Mouse (Mus musculus): ENCODE measurements at regions not wholly inside any gene's neighbourhood (a gene's known extent, or its start where the extent isn't known, plus 50 kb on each side); places are given as distances from the start of the nearest gene placed in this dataset.

DNA sequence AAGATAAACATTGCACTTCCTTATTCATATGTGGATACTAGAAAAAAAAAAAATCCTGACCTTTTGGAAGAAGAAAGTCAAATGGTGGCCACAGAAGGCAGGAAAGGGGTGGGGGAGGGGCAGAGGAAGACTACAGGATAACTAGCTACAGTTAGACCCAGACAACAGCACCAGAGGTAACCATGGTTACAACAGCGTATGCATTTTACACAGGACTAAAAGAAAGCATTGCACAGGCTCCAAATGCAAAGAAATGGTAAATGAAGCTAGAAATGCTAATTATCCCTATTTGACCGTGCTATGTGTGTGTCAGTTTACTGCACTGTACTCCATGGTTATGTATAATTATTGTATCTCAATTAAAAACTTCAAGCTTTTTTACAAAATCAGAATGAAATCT is 158.4 kb downstream of the Cartpt start:
- Histone ChIP-seq H3K4me1 (ENCODE audit: control insufficient read depth in 2 of 2, insufficient read depth in 2 of 2, low read length in 2 of 2) (peaks cover 7 to 12% of the 10 kb centered on the region in 2 experiments), H3K9ac (ENCODE audit: low read length) (no peak overlapping the region), H3K27ac (replicated peaks in 1 of 2; ENCODE audit: control insufficient read depth in 1 of 2, insufficient read depth in 1 of 2, low read depth in 2 of 2, low read length in 2 of 2) (no peak overlapping the region), H3K9me3 (ENCODE audit: control insufficient read depth, low read length) (0 out of 2 replicates have a peak, but pooled peaks cover 6% of the 10 kb centered on the region), H3K4me3 (ENCODE audit: control insufficient read depth in 1 of 2, insufficient read depth in 1 of 2, low read depth in 1 of 2, low read length in 2 of 2) (no peak overlapping the region), H3K36me3 (ENCODE audit: control insufficient read depth, insufficient read depth, low read length) (no peaks in the 10 kb centered on the region), H3K4me2 (ENCODE audit: low read length) (no peak overlapping the region), H3K27me3 (ENCODE audit: control insufficient read depth, insufficient read depth, low read length) (no peaks in the 10 kb centered on the region)
- ATAC-seq (ENCODE audit: insufficient number of reproducible peaks, insufficient read depth, low FRiP score, low read depth), result no peak
- 86% methylated on average over 2 of the region's 2 CpGs for WGBS

DNA sequence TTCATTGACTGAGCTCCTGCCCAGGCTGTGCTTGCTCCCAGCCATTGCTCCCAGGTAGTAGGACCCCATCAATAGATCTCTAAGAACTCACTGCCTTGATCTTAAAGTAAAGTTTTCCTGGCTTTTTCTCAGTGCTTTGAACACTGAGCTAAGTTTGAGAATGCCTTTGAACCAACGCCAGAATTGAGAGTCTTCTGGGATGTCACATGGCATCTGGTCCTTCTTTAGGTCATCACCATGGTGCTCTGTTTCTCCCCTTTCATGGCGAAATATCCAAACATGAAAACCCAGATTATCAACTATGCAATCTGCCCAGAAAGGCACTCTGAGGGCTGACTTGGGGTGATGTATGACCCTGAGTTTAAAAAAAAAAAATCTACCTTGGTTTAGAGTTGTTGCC is 158.9 kb downstream of the Cartpt start:
- Histone ChIP-seq H3K4me1 (ENCODE audit: control insufficient read depth in 2 of 2, insufficient read depth in 2 of 2, low read length in 2 of 2) (peaks cover 7 to 12% of the 10 kb centered on the region in 2 experiments), H3K27me3 (ENCODE audit: control insufficient read depth, insufficient read depth, low read length) (no peaks in the 10 kb centered on the region), H3K27ac (replicated peaks in 1 of 2; ENCODE audit: control insufficient read depth in 1 of 2, insufficient read depth in 1 of 2, low read depth in 2 of 2, low read length in 2 of 2) (no peak overlapping the region), H3K4me3 (ENCODE audit: control insufficient read depth in 1 of 2, insufficient read depth in 1 of 2, low read depth in 1 of 2, low read length in 2 of 2) (no peak overlapping the region), H3K9ac (ENCODE audit: low read length) (no peak overlapping the region), H3K4me2 (ENCODE audit: low read length) (no peak overlapping the region), H3K9me3 (ENCODE audit: control insufficient read depth, low read length) (0 out of 2 replicates have a peak, but pooled peaks cover 6% of the 10 kb centered on the region), H3K36me3 (ENCODE audit: control insufficient read depth, insufficient read depth, low read length) (no peaks in the 10 kb centered on the region)
- WGBS, result 73% methylated on average over 2 of the region's 2 CpGs
- no peak for ATAC-seq (ENCODE audit: insufficient number of reproducible peaks, insufficient read depth, low FRiP score, low read depth)

DNA sequence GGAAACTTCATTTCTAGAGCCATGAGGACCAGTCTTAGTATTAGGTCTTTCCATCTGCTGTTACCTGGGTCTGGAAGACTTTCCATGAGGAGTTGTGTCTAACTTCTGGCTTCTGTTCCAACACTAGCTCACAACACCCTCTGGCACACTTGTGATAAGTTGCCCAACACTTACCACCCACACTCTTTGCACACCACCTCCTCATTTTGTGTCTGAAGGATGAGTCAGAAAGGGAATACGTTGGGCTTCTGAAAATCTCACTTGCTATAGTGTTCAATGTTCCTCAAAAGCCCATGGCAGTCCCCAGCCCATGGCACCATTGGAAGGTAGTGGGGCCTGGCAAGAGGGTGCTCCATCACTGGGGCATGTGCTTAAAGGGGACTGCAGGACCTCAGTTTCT is 161.5 kb downstream of the Cartpt start:
- Histone ChIP-seq H3K27ac (replicated peaks in 1 of 2; ENCODE audit: control insufficient read depth in 1 of 2, insufficient read depth in 1 of 2, low read depth in 2 of 2, low read length in 2 of 2) (no peak overlapping the region), H3K4me1 (ENCODE audit: control insufficient read depth in 2 of 2, insufficient read depth in 2 of 2, low read length in 2 of 2) (peaks cover under 1 to 5% of the 10 kb centered on the region in 2 experiments; a peak in 2 of 4 replicates), H3K27me3 (ENCODE audit: control insufficient read depth, insufficient read depth, low read length) (no peaks in the 10 kb centered on the region), H3K4me2 (ENCODE audit: low read length) (no peak overlapping the region), H3K36me3 (ENCODE audit: control insufficient read depth, insufficient read depth, low read length) (no peaks in the 10 kb centered on the region), H3K9ac (ENCODE audit: low read length) (no peak overlapping the region), H3K9me3 (ENCODE audit: control insufficient read depth, low read length) (0 out of 2 replicates have a peak, but pooled peaks cover 6% of the 10 kb centered on the region), H3K4me3 (ENCODE audit: control insufficient read depth in 1 of 2, insufficient read depth in 1 of 2, low read depth in 1 of 2, low read length in 2 of 2) (no peak overlapping the region)
- WGBS, result 70% methylated on average over 1 of the region's 1 CpGs
- ATAC-seq (ENCODE audit: insufficient number of reproducible peaks, insufficient read depth, low FRiP score, low read depth), result no peak

DNA sequence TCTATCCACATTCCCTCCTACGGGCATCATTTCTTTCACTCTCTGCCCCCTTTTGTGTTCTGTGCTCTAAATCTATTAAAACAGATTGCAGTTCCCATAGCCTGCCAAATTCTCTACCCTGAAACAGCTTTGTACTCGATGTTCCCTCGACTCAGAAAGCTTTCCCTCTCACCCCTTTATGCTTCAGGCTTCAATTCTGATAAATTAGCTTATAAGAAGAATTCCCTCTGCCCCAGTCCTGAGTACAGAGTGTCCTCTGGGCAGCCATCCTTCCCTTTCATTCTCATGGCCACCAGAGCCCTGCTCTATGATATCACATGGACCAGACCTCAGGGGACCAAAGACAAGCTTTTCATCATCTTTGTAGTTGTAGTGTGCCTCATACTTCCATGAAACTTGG is 163.6 kb downstream of the Cartpt start:
- H3K9me3 ChIP-seq (ENCODE audit: control insufficient read depth, low read length), result 0 out of 2 replicates have a peak, but pooled peaks cover 6% of the 10 kb centered on the region
- ATAC-seq (ENCODE audit: insufficient number of reproducible peaks, insufficient read depth, low FRiP score, low read depth), result no peak
- H3K4me2 ChIP-seq (ENCODE audit: low read length), result no peak overlapping the region
- H3K4me3 ChIP-seq (ENCODE audit: control insufficient read depth in 1 of 2, insufficient read depth in 1 of 2, low read depth in 1 of 2, low read length in 2 of 2), result no peak overlapping the region
- H3K4me1 ChIP-seq (ENCODE audit: control insufficient read depth in 2 of 2, insufficient read depth in 2 of 2, low read length in 2 of 2), result no peaks in the 10 kb centered on the region
- H3K9ac ChIP-seq (ENCODE audit: low read length), result no peak overlapping the region
- no peaks in the 10 kb centered on the region for H3K36me3 ChIP-seq (ENCODE audit: control insufficient read depth, insufficient read depth, low read length)
- H3K27me3 ChIP-seq (ENCODE audit: control insufficient read depth, insufficient read depth, low read length), result no peaks in the 10 kb centered on the region
- 62% methylated on average over 3 of the region's 3 CpGs for WGBS
- no peak overlapping the region for H3K27ac ChIP-seq (replicated peaks in 1 of 2; ENCODE audit: control insufficient read depth in 1 of 2, insufficient read depth in 1 of 2, low read depth in 2 of 2, low read length in 2 of 2)

DNA sequence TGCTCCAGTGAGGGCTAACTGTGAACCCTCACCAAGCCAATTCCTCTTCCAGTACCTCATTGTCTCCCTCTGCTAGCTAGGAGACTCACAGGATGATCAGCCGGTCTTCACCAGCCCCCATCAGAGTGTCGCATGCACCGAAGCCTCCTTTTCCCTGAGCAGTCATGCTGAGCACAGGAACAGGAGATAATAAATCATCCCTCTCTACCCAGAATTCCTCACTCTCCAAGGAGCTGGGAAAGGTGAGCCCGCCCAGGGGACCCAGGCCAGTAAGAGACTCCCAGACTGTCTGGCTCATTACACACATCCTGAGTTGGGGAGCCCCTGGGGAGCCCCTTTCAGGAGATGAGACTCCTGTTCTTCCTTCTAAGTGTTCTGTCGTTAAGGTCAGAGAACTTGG is 171.7 kb downstream of the Cartpt start:
- 57% methylated on average over 5 of the region's 5 CpGs for WGBS
- ATAC-seq (ENCODE audit: insufficient number of reproducible peaks, insufficient read depth, low FRiP score, low read depth), result no peak

DNA sequence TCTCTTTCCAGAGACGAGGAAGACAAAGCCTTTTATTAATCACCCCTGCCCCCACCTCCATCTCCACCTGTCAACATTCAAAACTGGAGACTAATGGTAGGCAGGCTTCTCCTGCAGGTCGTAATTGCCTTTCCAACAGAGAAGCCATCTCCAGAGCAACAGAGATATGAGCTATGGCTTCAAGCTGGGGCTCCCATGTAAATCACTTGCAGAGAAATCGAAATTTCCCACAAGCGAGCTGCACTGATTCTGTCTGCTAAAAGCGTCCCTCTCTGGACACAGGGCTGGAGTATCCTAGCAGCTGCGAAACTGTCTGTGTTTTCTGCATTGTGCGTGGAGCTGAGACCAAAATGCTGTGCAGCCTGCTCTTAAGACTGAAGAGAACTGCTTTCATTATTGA is 176.6 kb downstream of the Cartpt start:
- H3K4me3 ChIP-seq (ENCODE audit: control insufficient read depth in 1 of 2, insufficient read depth in 1 of 2, low read depth in 1 of 2, low read length in 2 of 2), result no peak overlapping the region
- H3K27ac ChIP-seq (replicated peaks in 1 of 2; ENCODE audit: control insufficient read depth in 1 of 2, insufficient read depth in 1 of 2, low read depth in 2 of 2, low read length in 2 of 2), result no peak overlapping the region
- no peaks in the 10 kb centered on the region for H3K9me3 ChIP-seq (ENCODE audit: control insufficient read depth, low read length)
- H3K27me3 ChIP-seq (ENCODE audit: control insufficient read depth, insufficient read depth, low read length), result no peaks in the 10 kb centered on the region
- ATAC-seq (ENCODE audit: insufficient number of reproducible peaks, insufficient read depth, low FRiP score, low read depth), result no peak
- H3K9ac ChIP-seq (ENCODE audit: low read length), result no peak overlapping the region
- peaks cover 6% of the 10 kb centered on the region in 2 experiments; a peak in 3 of 4 replicates for H3K4me1 ChIP-seq (ENCODE audit: control insufficient read depth in 2 of 2, insufficient read depth in 2 of 2, low read length in 2 of 2)
- 0 out of 2 replicates have a peak overlapping the region, but pooled peaks have one; percentile 3 for H3K4me2 ChIP-seq (ENCODE audit: low read length)
- H3K36me3 ChIP-seq (ENCODE audit: control insufficient read depth, insufficient read depth, low read length), result no peaks in the 10 kb centered on the region
- WGBS, result 35% methylated on average over 7 of the region's 7 CpGs

More for the DNA sequence above, 171.7 kb downstream of the Cartpt start:
- no peak overlapping the region for H3K4me2 ChIP-seq (ENCODE audit: low read length)
- peaks cover 3 to 6% of the 10 kb centered on the region in 2 experiments; a peak in 3 of 4 replicates for H3K4me1 ChIP-seq (ENCODE audit: control insufficient read depth in 2 of 2, insufficient read depth in 2 of 2, low read length in 2 of 2)
- no peaks in the 10 kb centered on the region for H3K36me3 ChIP-seq (ENCODE audit: control insufficient read depth, insufficient read depth, low read length)
- no peak overlapping the region for H3K27ac ChIP-seq (replicated peaks in 1 of 2; ENCODE audit: control insufficient read depth in 1 of 2, insufficient read depth in 1 of 2, low read depth in 2 of 2, low read length in 2 of 2)
- H3K27me3 ChIP-seq (ENCODE audit: control insufficient read depth, insufficient read depth, low read length), result no peaks in the 10 kb centered on the region
- no peak overlapping the region for H3K9ac ChIP-seq (ENCODE audit: low read length)
- H3K4me3 ChIP-seq (ENCODE audit: control insufficient read depth in 1 of 2, insufficient read depth in 1 of 2, low read depth in 1 of 2, low read length in 2 of 2), result no peak overlapping the region
- no peaks in the 10 kb centered on the region for H3K9me3 ChIP-seq (ENCODE audit: control insufficient read depth, low read length)

DNA sequence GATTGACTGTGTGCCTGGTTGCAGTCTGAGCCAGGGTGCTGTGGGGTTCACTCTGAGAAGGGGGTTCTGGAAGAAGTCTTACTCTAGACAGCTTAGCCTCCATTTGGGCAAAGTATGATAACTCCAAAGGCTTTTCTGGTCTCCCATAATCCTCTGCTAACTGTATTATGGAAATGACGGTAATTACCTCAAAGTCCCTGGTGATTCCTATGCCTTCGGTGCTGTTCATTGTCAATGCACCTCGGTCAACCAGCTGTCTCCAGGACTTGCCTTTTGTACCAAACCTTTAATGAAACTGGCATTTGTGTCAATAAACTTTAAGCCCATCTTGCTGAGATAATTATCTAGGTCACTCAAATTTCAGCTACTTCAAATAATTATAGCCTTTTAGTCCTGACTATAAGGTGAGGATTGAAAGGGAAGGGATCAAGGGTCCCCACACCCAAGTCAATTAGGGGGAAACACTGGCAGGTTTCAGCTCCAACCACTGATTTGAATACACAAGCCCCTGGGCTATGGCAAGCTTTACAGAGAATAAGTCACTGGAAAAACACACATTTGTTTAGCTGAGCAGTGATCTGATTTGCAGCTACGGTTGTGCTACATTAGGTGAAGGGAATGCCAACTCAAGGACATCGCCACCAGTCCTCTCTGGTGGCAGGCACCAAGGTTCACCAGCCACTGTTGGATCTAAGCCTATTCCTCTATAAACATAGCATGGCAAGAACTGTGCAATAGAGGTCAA is 177.5 kb downstream of the Cartpt start:
- H3K36me3 ChIP-seq (ENCODE audit: control insufficient read depth, insufficient read depth, low read length), result no peaks in the 10 kb centered on the region
- no peaks in the 10 kb centered on the region for H3K27me3 ChIP-seq (ENCODE audit: control insufficient read depth, insufficient read depth, low read length)
- no peaks in the 10 kb centered on the region for H3K9me3 ChIP-seq (ENCODE audit: control insufficient read depth, low read length)
- H3K9ac ChIP-seq (ENCODE audit: low read length), result no peak overlapping the region
- no peak overlapping the region for H3K4me2 ChIP-seq (ENCODE audit: low read length)
- no peak overlapping the region for H3K4me3 ChIP-seq (ENCODE audit: control insufficient read depth in 1 of 2, insufficient read depth in 1 of 2, low read depth in 1 of 2, low read length in 2 of 2)
- ATAC-seq (ENCODE audit: insufficient number of reproducible peaks, insufficient read depth, low FRiP score, low read depth), result no peak
- H3K27ac ChIP-seq (replicated peaks in 1 of 2; ENCODE audit: control insufficient read depth in 1 of 2, insufficient read depth in 1 of 2, low read depth in 2 of 2, low read length in 2 of 2), result no peak overlapping the region
- H3K4me1 ChIP-seq (ENCODE audit: control insufficient read depth in 2 of 2, insufficient read depth in 2 of 2, low read length in 2 of 2), result peaks cover 0 to 3% of the 10 kb centered on the region in 2 experiments; a peak in 1 of 4 replicates
- 78% methylated on average over 5 of the region's 5 CpGs for WGBS
